Comparison of ENCODE assay signal across 22 mouse cellular contexts in the genomic region with DNA sequence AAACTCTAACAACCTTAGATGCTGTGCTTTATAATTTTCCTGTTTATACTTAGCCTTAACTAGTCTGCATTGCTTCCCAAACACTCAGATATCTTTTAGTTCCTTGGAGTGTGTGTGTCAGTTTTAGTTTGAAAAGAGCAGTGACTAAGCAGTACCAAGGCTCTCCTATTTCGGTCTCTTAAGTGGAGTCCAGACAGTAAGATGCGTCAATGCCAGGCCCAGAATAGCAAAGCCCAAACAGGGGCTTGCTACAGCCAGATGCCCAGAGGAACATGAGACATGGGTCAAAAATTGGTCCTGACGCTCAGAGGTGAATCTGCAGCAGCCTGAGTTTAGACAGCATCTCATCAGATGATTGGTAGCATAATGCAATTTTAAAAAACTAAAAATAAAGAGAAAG. TPM values are rescaled to one million over a fixed set of nuclear protein-coding genes. Genes with fewer than 3 reads are reported as not detected.
DNase-seq lines count a peak whose midpoint lies in the region; ATAC-seq and TF ChIP-seq lines count a peak whose summit lies in the region.
"Had no signal": no experiment of that assay in that cellular context is flagged by ENCODE, and none has a peak within 500 bp of the region (broad histone marks: within the 10 kb centered on the region; RNA-seq: fewer than 3 reads in every experiment).

No protein-coding gene starts in this region.

- peak overlapping the region; percentile 26; the same call in 1 of the 2 replicates for H3K27ac ChIP-seq in heart, postnatal 0 days (ENCODE audit: low read depth)
- H3K27ac ChIP-seq: heart, embryonic 15.5 days; hindbrain, embryonic 15.5 days; intestine, embryonic 15.5 days; left cerebral cortex, adult 2 months; midbrain, embryonic 15.5 days; neural tube, embryonic 15.5 days had no signal

- H3K4me2 ChIP-seq in heart, postnatal 0 days (ENCODE audit: low read depth, low read length), result no peak overlapping the region
- H3K4me2 ChIP-seq: heart, embryonic 15.5 days; hindbrain, embryonic 15.5 days; intestine, embryonic 15.5 days; liver, embryonic 11.5 days; midbrain, embryonic 15.5 days; neural tube, embryonic 15.5 days had no signal

- no peaks in the 10 kb centered on the region; the same call in 1 of the 2 replicates for H3K9me3 ChIP-seq in heart, postnatal 0 days (replicated peaks; ENCODE audit: control insufficient read depth, low read length)
- H3K9me3 ChIP-seq: heart, embryonic 15.5 days; hindbrain, embryonic 15.5 days; intestine, embryonic 15.5 days; midbrain, embryonic 15.5 days; neural tube, embryonic 15.5 days had no signal

- no peak for TF ChIP-seq EP300 in heart, postnatal 0 days (IDR thresholded peaks at IDR 0.05; ENCODE audit: low read depth)

- peak; percentile 77 for ATAC-seq in heart, postnatal 0 days (ENCODE audit: insufficient read depth, low read depth)
- ATAC-seq: intestine, embryonic 15.5 days; midbrain, embryonic 15.5 days had no signal

- WGBS in heart, postnatal 0 days, result 30% methylated on average over 3 of the region's 3 CpGs

- H3K9ac ChIP-seq in heart, postnatal 0 days (replicated peaks; ENCODE audit: low read depth, low read length), result no peak overlapping the region
- H3K9ac ChIP-seq: heart, embryonic 15.5 days; hindbrain, embryonic 15.5 days; intestine, embryonic 15.5 days; midbrain, embryonic 15.5 days; neural tube, embryonic 15.5 days had no signal

- no peak for TF ChIP-seq CTCF in heart, postnatal 0 days (IDR thresholded peaks at IDR 0.05; ENCODE audit: low read depth)

- DNase-seq in gastrocnemius, adult 18-20 months (ENCODE audit: low spot score), result peak; percentile 73
- no peak for DNase-seq in gastrocnemius, postnatal 4 days (ENCODE audit: low spot score in 2 of 2)
- DNase-seq in right cerebral cortex, adult 18-20 months, result peak; percentile 43
- no peak for DNase-seq in right cerebral cortex, postnatal 25 days
- DNase-seq in heart, postnatal 0 days (ENCODE audit: low spot score), result peak; percentile 60
- DNase-seq in T-cell, adult 2 months (ENCODE audit: low spot score), result no peak
- DNase-seq in cerebellum, adult 9-10 months, result no peak
- no peak for DNase-seq in testis, postnatal 14 days (ENCODE audit: low spot score)
- DNase-seq: adrenal gland, postnatal 25 days; cerebellum, adult 11-12 months; cerebellum, postnatal 36 days; kidney, adult 9 months; kidney, postnatal 25 days; lung, adult 18-20 months had no signal

- H3K36me3 ChIP-seq in heart, postnatal 0 days (replicated peaks; ENCODE audit: control insufficient read depth, insufficient read depth, low read length), result no peaks in the 10 kb centered on the region
- H3K36me3 ChIP-seq: G1E; heart, embryonic 15.5 days; hindbrain, embryonic 15.5 days; intestine, embryonic 15.5 days; midbrain, embryonic 15.5 days; neural tube, embryonic 15.5 days had no signal

- H3K4me1 ChIP-seq in heart, postnatal 0 days (ENCODE audit: control insufficient read depth, insufficient read depth), result no peaks in the 10 kb centered on the region
- H3K4me1 ChIP-seq: hindbrain, embryonic 15.5 days; intestine, embryonic 15.5 days; midbrain, embryonic 15.5 days; neural tube, embryonic 15.5 days had no signal

- no peaks in the 10 kb centered on the region for H3K27me3 ChIP-seq in heart, postnatal 0 days (ENCODE audit: control insufficient read depth, insufficient read depth, low read length)
- H3K27me3 ChIP-seq: heart, embryonic 15.5 days; hindbrain, embryonic 15.5 days; intestine, embryonic 15.5 days; midbrain, embryonic 15.5 days; neural tube, embryonic 15.5 days had no signal

- no peak overlapping the region for H3K4me3 ChIP-seq in heart, postnatal 0 days (ENCODE audit: low read depth, low read length)
- H3K4me3 ChIP-seq: heart, embryonic 15.5 days; hindbrain, embryonic 15.5 days; intestine, embryonic 15.5 days; left cerebral cortex, adult 2 months; midbrain, embryonic 15.5 days; neural tube, embryonic 15.5 days had no signal

RNA-seq across cellular contexts. Expression of gene Tlr3, which starts 41.2 kb away (rescaled TPM):
- total RNA-seq in gastrocnemius, adult 18-20 months (2021), result 1 to 10 TPM in 1 of 2 experiments, under 1 TPM in 1; 0.75 to 1.3 TPM
- total RNA-seq in gastrocnemius, postnatal 4 days (2021), result 1 to 10 TPM; 3.7 to 3.8 TPM
- 2.9 and 6.6 TPM in 2 replicates for total RNA-seq in heart, postnatal 0 days (2014; rRNA removed; ENCODE audit: low replicate concordance)
- polyA plus RNA-seq in heart, postnatal 0 days (2015; fragmentation: Nextera tagmentation; extraction: Ambion mirVana), result 2.3 and 2.9 TPM in 2 replicates
- polyA plus RNA-seq: G1E had no signal

RNA-seq across cellular contexts. Expression of gene Sorbs2, which starts 55.5 kb away (rescaled TPM):
- total RNA-seq in gastrocnemius, adult 18-20 months (2021), result 10 to 100 TPM; 60.1 to 97.5 TPM
- total RNA-seq in gastrocnemius, postnatal 4 days (2021), result 10 to 100 TPM; 40.0 to 48.1 TPM
- total RNA-seq in heart, postnatal 0 days (2014; rRNA removed; ENCODE audit: low replicate concordance), result 385 and 419 TPM in 2 replicates
- polyA plus RNA-seq in heart, postnatal 0 days (2015; fragmentation: Nextera tagmentation; extraction: Ambion mirVana), result 205 and 228 TPM in 2 replicates
- polyA plus RNA-seq: G1E had no signal

Comparison
In these comparisons a context has a peak if more than half of its experiments do, and no peak if none do; other contexts are left out.
1. DNase-seq: peak in gastrocnemius, adult 18-20 months (single experiment), right cerebral cortex, adult 18-20 months (single experiment) and heart, postnatal 0 days (single experiment); none in gastrocnemius, postnatal 4 days (0 of 2), right cerebral cortex, postnatal 25 days (single experiment), T-cell, adult 2 months (single experiment), cerebellum, adult 9-10 months (single experiment) and testis, postnatal 14 days (single experiment).